Mouse (Mus musculus) splenic B cell, adult 2 months (primary cell): Measurements from ENCODE around the gene Ffar3.

Source experiments
- DNase-seq: peaks from one replicate; pipeline ENCODE4 v3.0.0-alpha.2; 2011; ENCODE audit warnings: low read depth, low spot score
- H3K27me3 ChIP-seq: 2 replicates; pipeline ENCODE4 v1.6.1; 2012; ENCODE audit warnings: mild to moderate bottlenecking, low read length, moderate library complexity, mixed read lengths; ENCODE audit not compliant: control insufficient read depth, poor library complexity, insufficient read depth, severe bottlenecking
- H3K36me3 ChIP-seq: 2 replicates; pipeline ENCODE4 v1.6.1; 2012; ENCODE audit warnings: mild to moderate bottlenecking, low read length, moderate library complexity, mixed read lengths; ENCODE audit not compliant: control insufficient read depth, poor library complexity, insufficient read depth, severe bottlenecking

Gene Ffar3

DNA sequence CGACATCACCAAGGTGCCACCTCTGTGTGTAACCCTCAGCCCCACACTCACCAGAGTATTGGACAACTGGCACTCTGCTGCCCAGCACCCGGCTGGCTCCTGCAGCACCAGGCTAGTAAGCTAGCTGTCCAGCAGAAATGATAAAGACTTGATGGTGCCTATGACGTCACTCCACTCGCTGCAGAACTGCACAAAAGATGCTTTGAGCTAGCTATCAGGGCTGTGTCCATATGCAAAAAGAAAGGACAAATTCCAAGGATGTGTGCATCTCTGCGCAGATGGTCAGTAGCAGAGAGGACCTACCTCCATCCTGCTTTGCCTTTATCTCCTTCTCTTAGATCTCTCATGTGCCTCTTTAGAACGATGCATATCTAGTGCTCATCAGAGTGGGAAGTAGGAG lies at the start of gene Ffar3:
TSS of gene Ffar3 (minus strand) at position 101 of the 400 bp plus-strand sequence.
- no peak for DNase-seq
- Histone ChIP-seq H3K36me3 (no peaks in the 10 kb centered on the region; the same call in 1 of the 2 replicates), H3K27me3 (no peaks in the 10 kb centered on the region)

DNA sequence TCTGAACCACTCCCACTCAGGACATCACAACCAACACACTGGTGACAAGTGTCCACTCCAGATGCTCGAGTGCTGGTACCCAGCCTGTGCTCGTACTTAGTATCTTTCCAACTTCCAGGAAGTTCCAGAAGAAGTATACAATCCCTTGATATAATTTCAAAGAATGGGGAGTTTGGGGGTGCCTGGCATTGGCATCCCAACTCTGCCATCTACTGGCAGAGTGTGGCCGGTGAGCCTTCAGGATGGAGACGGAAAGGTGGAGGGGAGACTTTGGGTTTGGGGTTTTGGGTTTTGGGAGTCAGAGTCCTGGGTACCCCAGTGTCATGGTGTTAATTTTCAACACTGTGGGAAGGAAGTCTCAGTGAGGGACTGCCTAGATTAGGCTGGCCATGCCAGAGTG lies 48.1 kb upstream of the Ffar3 start:
- H3K36me3 ChIP-seq, result no peaks in the 10 kb centered on the region
- peak; percentile 73 for DNase-seq
- H3K27me3 ChIP-seq, result no peaks in the 10 kb centered on the region

DNA sequence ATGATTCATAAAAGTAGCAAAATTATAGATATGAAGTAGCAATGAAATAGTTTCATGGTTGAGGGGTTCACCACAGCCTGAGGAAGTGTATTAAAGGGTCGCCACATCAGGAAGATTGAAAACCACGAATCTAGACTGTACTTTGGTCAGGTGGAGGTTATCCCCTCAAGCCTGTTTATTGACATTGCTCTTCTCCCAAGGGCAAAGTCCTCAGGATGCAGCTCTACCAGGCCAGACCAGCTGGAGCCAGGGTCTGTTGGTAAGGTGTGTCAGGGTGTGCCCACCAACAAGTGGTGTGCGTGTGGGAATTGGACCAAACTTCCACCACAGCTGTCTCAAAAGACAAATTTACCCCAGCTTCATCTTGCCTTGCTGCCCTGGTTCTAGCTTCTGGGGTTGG lies 39.2 kb upstream of the Ffar3 start:
- Histone ChIP-seq H3K27me3 (no peaks in the 10 kb centered on the region), H3K36me3 (no peaks in the 10 kb centered on the region)
- DNase-seq, result no peak

DNA sequence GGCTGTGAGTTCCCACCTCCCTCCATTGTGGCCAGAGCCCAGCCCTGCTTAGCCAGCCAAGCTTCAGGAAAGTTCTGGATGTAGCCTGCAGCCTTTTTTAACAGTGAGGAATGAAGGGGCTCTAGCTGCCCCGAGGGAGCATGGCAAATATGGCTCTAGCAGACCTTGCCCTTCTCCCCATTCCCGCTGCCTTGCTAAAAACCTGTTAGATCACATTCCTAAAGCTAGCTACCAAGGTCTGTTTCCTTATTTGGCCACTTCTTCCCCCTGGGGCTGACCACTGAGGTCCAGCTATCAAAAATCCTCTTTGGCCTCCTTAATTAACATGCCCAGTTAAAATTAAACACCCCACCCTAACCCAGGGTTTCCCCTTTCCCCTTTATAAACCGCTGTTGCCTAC lies 36.5 kb upstream of the Ffar3 start:
- no peak for DNase-seq
- no peaks in the 10 kb centered on the region for H3K36me3 ChIP-seq
- H3K27me3 ChIP-seq, result no peaks in the 10 kb centered on the region

DNA sequence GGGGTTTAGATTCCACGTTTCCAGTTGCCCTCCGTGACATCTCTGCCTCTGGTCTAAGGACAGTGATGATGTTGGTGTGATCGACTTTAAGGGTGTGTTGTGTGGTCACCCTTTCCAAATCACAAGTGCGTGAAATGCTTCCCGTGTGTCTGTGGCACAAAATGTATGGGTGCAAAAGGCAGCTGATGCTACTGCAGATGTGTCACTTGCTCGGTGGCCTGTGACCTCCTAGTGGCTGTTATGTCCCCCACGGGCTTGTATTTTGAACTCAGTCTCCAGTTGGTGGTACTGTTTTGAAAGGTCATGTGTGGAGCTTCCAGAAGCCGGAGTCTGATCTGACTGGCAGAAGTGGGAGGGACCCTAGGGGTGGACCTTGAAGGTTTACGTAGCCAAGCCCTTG lies 35.8 kb upstream of the Ffar3 start:
- H3K36me3 ChIP-seq, result no peaks in the 10 kb centered on the region
- H3K27me3 ChIP-seq, result no peaks in the 10 kb centered on the region
- DNase-seq, result peak; percentile 55

DNA sequence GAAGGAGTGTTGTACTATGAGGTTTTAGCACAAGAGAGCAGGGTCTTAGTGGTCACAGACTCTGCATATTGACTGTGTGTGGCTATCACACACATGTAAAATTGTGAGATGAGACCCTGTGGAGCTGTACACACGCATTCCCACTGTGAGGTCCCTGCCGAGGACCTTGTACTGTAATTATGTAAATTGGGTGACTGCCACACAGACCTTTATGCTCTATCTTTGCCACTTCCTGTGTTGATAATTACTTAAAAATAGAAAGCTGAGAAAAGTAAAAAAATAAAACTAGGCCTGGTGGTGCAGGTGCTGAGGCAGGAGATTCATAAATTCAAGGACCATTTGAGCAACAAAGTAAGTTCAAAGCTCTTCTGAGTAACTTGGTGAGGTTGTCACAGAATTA lies 34.7 kb upstream of the Ffar3 start:
- Histone ChIP-seq H3K36me3 (no peaks in the 10 kb centered on the region), H3K27me3 (no peaks in the 10 kb centered on the region)
- peak; percentile 49 for DNase-seq

DNA sequence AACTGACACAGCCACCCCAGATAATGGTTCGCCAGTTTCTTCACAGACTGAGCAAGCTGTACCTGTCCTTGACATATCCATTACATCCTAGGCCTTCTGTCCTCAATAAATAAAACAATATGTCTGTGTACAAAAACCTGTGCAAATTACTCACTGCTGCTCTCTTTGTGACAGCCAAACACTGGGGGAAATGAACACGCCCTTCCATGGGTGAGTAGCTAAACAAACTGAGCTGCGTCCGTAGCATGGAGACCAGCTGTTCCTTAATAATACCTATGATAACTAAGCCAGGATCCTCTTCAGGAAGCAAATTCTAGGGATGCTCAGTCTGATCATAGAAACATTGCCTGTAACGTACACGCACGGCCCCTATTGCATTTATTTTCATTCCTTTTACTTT lies 32.8 kb upstream of the Ffar3 start:
- no peak for DNase-seq
- Histone ChIP-seq H3K27me3 (no peaks in the 10 kb centered on the region), H3K36me3 (no peaks in the 10 kb centered on the region)

DNA sequence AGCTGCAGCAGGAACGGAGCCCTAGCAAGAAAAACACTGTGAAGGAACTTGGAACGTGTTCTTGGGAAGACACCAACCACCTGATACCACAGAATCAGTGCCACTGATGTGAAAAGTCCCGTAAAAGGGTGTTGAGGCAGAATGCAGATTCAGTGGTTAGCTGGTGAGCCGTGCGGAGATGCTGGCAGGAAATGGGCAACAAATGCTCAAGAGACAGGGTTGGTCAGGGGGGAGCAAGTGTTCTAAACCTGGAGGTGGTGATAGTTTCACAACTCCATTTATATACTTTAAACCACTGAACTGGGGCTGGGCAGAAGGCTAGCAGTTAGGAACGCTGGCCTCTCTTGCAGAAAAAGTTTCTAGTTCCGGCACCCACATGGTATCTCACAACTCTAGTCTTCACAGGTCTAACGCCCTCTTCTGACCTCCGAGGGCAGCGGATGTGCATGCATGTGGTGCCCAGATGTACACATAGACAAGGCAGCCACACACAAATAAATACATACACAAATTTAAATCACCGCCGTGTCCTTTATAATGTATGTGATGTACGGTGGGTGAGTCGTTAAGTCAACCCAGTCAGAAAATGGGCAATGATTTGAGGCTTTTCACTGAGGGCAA lies 31.7 kb upstream of the Ffar3 start:
- no peaks in the 10 kb centered on the region for H3K27me3 ChIP-seq
- peak; percentile 91 for DNase-seq

DNA sequence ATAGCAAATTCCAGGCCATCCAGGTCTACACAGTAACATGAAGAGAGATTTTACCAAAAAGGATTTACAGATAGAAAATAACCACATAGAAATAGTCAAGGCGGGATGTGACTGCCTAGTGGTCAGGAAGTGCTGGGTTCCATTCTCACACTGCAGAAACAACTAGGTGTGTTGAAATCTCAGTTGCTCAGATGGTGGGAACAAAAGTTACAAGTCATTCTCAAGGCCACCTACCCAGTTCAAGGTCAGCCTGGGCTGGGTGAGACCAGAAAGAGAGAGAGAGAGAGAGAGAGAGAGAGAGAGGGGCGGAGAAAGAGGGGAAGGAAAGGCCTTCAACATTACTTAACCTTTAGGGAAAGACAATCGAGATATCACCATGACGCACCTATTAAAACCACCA lies 30.9 kb upstream of the Ffar3 start:
- DNase-seq, result no peak
- no peaks in the 10 kb centered on the region for H3K27me3 ChIP-seq
- H3K36me3 ChIP-seq, result no peaks in the 10 kb centered on the region

More for the DNA sequence above, 31.7 kb upstream of the Ffar3 start:
- no peaks in the 10 kb centered on the region for H3K36me3 ChIP-seq

DNA sequence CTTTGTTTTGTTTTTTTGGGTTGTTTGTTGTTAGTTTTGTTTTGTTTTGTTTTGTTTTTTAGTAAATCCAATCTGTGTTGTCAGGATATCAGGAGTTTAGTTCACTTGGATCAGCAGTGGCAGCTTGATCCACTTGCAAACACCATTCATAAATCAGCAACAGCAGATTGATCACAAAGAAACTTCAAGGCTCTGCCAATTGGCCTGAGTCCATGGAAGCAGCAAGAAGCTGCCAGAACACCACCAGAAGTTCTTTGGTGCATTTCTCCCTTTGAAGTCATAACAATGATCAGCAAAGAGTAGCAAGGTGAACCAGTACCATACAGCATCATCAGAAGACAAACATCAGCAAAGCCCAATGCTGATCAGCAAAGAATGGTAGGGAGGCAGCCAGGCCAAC lies 28.1 kb upstream of the Ffar3 start:
- Histone ChIP-seq H3K27me3 (no peaks in the 10 kb centered on the region), H3K36me3 (peaks cover 2% of the 10 kb centered on the region)
- no peak for DNase-seq

DNA sequence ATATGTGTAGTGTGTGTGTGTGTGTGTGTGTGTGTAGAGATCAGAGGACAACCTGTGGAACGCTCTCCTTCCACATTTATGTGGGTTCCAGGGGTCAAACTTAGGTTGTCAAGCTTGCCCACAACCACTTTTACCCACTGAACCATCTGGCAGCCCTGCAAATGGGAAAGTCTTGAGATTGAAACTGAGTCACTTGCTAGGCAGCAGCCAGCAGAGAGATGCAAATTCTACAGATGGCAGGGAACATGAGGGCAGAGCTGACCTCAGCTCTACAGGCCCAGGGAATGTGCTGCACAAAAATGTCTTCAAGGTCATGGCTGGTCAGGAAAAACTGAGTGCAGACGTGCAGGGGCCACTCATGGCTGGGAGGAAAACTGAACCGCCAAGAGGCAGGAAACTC lies 25.4 kb upstream of the Ffar3 start:
- no peak for DNase-seq

DNA sequence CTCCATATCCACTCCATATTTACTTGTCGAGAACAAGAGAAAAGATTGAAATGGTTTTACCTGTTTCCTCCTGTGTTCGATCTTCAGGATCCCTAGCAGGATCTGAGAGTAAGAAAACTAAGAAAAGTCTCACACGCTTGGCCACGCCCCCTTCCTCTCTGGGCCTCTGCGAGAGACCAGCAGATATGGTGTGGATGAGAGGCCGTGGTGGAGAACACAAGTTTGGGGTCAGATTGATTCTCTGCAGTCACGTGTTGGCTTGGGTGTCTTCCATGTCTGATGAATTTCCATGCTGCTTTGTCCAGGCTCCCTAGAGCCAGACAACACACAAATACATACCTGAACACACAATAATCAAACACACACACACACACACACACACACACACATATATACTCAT lies 24.2 kb upstream of the Ffar3 start, which contains the start of gene Cd22:
TSS of gene Cd22 (minus strand) at position 167 of the 400 bp plus-strand sequence.
- Histone ChIP-seq H3K27me3 (no peaks in the 10 kb centered on the region), H3K36me3 (peaks cover 25% of the 10 kb centered on the region)
- DNase-seq, result peak; percentile 69

More for the DNA sequence above, 25.4 kb upstream of the Ffar3 start:
- Histone ChIP-seq H3K36me3 (peaks cover 16% of the 10 kb centered on the region), H3K27me3 (no peaks in the 10 kb centered on the region)

DNA sequence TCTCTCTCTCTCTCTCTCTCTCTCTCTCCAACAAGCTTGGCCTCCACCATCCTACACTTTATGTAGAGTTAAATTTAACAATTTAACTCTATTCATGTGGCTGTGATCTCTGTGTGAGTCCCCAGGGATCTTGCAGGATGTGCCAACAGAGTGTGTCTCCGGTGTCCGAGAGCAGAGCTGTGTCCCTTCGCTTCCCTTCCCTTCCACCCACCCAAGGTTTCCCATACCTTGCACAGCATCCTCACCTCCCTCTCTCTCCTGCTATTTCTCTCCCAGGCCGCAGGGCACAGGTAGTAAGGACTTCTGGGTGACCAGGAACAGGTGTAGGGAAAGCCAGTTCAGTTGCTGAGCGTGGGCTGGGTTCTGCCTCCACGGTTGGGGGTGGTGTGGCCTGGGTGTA lies 23.0 kb upstream of the Ffar3 start:
- H3K27me3 ChIP-seq, result no peaks in the 10 kb centered on the region
- peak; percentile 78 for DNase-seq
- peaks cover 25% of the 10 kb centered on the region for H3K36me3 ChIP-seq

DNA sequence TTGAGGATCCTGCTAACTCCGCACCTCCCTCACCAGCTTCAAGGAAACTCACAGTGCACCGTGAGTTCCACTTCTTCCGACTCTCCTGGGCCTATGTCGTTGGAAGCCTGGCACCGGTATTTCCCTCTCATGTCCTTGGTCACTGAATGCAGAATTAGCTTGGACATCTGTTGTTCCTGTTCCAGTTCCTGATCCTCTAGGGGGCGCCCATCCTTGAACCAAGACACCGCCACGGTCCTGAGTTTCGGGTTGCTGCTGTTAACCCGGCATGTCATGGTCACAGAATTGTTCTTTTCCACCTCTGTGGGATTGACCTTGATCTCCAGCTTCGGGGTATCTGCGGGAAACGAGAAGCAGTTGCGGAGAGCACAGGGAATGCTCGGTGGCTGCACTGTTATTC lies 17.1 kb upstream of the Ffar3 start:
- no peaks in the 10 kb centered on the region for H3K27me3 ChIP-seq
- peaks cover 46% of the 10 kb centered on the region for H3K36me3 ChIP-seq
- peak; percentile 83 for DNase-seq

DNA sequence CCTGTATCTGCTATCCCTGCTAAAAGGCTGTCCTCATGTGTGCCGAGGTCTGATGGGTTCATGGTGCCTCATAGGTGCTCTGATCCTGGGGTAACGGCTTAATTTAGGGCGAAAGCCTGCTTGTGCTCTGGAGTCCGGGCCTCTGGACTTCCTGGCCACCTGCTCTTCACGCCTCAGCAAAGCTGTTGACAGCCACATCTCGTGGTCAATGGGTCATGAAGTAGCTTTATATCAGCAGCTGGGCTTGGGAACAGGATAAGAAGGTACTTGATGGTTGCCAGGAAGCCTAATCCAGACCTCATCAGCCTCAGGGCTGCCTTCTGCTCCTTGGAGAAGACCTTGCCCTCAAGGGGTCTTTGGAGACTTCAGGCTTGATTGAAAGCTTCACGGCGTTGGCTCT lies 7.4 kb upstream of the Ffar3 start:
- DNase-seq, result peak; percentile 50
- no peaks in the 10 kb centered on the region for H3K27me3 ChIP-seq
- peaks cover 22% of the 10 kb centered on the region for H3K36me3 ChIP-seq

DNA sequence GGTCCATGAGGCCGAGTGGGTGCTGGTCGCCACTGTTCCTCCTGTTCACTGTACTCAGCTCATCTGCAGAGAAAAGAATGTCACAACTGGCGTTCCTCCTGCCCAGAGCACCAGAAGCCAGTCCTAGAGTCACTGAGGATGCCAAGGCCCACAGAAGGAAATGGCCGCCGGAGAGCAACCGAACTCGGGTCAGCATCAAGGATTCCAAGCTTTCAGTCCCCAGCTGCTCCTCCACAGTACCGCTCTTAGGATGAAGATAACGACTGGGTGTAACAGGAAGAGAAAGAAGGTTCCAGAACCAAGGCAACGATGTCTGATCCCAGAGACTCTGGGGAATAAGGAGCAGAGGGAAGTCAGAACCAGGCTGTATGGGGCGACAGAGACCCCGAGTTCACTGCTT lies 5.5 kb upstream of the Ffar3 start, which contains the start of gene Ffar1:
TSS of gene Ffar1 (minus strand) at position 101 of the 400 bp plus-strand sequence.
- H3K36me3 ChIP-seq, result peaks cover 9% of the 10 kb centered on the region
- no peaks in the 10 kb centered on the region for H3K27me3 ChIP-seq
- DNase-seq, result no peak
